9 mouse cellular contexts compared by ENCODE assay signal in genomic region chr7:80864831-80865230, GRCm38 (mm10). TPM values are rescaled to one million over a fixed set of nuclear protein-coding genes. Genes with fewer than 3 reads are reported as not detected.
DNase-seq lines count a peak whose midpoint lies in the region; ATAC-seq lines count a peak whose summit lies in the region.
"Had no signal": no experiment of that assay in that cellular context is flagged by ENCODE, and none has a peak within 500 bp of the region (broad histone marks: within the 10 kb centered on the region; RNA-seq: fewer than 3 reads in every experiment).

No protein-coding gene starts in this region.

- no peaks in the 10 kb centered on the region for H3K27me3 ChIP-seq in intestine, embryonic 16.5 days (replicated peaks; ENCODE audit: control insufficient read depth, insufficient read depth, low read length)
- H3K27me3 ChIP-seq in forebrain, embryonic 11.5 days (ENCODE audit: control insufficient read depth, insufficient read depth, low read length) = no peaks in the 10 kb centered on the region

- DNase-seq in heart, adult 11 months = peak; percentile 95
- DNase-seq in heart, postnatal 14 days = no peak
- DNase-seq in natural killer cell, adult 2 months (ENCODE audit: low spot score in 2 of 2) = peak; percentile 67 to 69
- DNase-seq in cerebellum, postnatal 10 days = no peak
- no peak for DNase-seq in forebrain, embryonic 11.5 days (ENCODE audit: low spot score)
- DNase-seq in adrenal gland, postnatal 4 days (ENCODE audit: low spot score in 2 of 2) = no peak
- DNase-seq: cerebellum, postnatal 36 days had no signal

- H3K4me2 ChIP-seq in intestine, embryonic 16.5 days (ENCODE audit: low read depth, low read length) = no peak overlapping the region
- H3K4me2 ChIP-seq in forebrain, embryonic 11.5 days (ENCODE audit: low read depth, low read length, severe bottlenecking) = no peak overlapping the region

- H3K9me3 ChIP-seq in intestine, embryonic 16.5 days (ENCODE audit: control insufficient read depth, low read length) = no peaks in the 10 kb centered on the region
- H3K9me3 ChIP-seq in forebrain, embryonic 11.5 days (ENCODE audit: control insufficient read depth, low read length) = no peaks in the 10 kb centered on the region

- no peak overlapping the region for H3K9ac ChIP-seq in intestine, embryonic 16.5 days (ENCODE audit: low read depth, low read length)
- no peak overlapping the region for H3K9ac ChIP-seq in forebrain, embryonic 11.5 days (ENCODE audit: low read length)

- peak; percentile 72 for ATAC-seq in CD4-positive, CD25-positive, alpha-beta regulatory T cell, adult 4 months
- no peak for ATAC-seq in intestine, embryonic 16.5 days
- no peak for ATAC-seq in forebrain, embryonic 11.5 days (replicated peaks; ENCODE audit: low FRiP score)

- peaks cover 13% of the 10 kb centered on the region for H3K36me3 ChIP-seq in intestine, embryonic 16.5 days (ENCODE audit: control insufficient read depth, insufficient read depth, low read length)
- peaks cover 8% of the 10 kb centered on the region; the same call in 1 of the 2 replicates for H3K36me3 ChIP-seq in forebrain, embryonic 11.5 days (ENCODE audit: control insufficient read depth, insufficient read depth, low read length)

- peaks cover 28% of the 10 kb centered on the region for H3K4me1 ChIP-seq in intestine, embryonic 16.5 days (ENCODE audit: control insufficient read depth, insufficient read depth, low read length)
- peaks cover 3% of the 10 kb centered on the region; the same call in 1 of the 2 replicates for H3K4me1 ChIP-seq in forebrain, embryonic 11.5 days (replicated peaks; ENCODE audit: control insufficient read depth, insufficient read depth, low read length)

- intact Hi-C loops in heart, postnatal 14 days (cut with DNase I) = loop anchor here (5.0 kb wide), 1 partner anchor 127 kb away; the partner anchor contains the start of gene Zfp592

- 66% methylated on average over 8 of the region's 8 CpGs for WGBS in intestine, embryonic 16.5 days
- 88% methylated on average over 8 of the region's 8 CpGs for WGBS in forebrain, embryonic 11.5 days

- no peak overlapping the region for H3K4me3 ChIP-seq in intestine, embryonic 16.5 days (ENCODE audit: low read length)
- H3K4me3 ChIP-seq in forebrain, embryonic 11.5 days (ENCODE audit: low read depth, low read length) = no peak overlapping the region

- H3K27ac ChIP-seq in intestine, embryonic 16.5 days (ENCODE audit: low read length) = peak overlapping the region; percentile 86
- no peak overlapping the region for H3K27ac ChIP-seq in forebrain, embryonic 11.5 days (ENCODE audit: low read depth, low read length)

RNA-seq across cellular contexts. Expression of gene Zscan2, which starts 4.1 kb away (rescaled TPM):
- total RNA-seq in heart, postnatal 14 days (2021) = 1 to 10 TPM; 5.2 to 7.0 TPM
- 1 to 10 TPM; 3.8 to 4.2 TPM for polyA plus RNA-seq in CD4-positive, CD25-positive, alpha-beta regulatory T cell, adult 4 months (2017; shearing (Covaris generic))
- polyA plus RNA-seq in intestine, embryonic 16.5 days (2015; fragmentation: Nextera tagmentation; extraction: Ambion mirVana) = 1.4 TPM in 2 replicates
- polyA plus RNA-seq in forebrain, embryonic 11.5 days (2014; fragmentation: Nextera tagmentation; extraction: Ambion mirVana) = 3.3 and 3.8 TPM in 2 replicates
- 10 to 100 TPM; 13.4 to 14.2 TPM for total RNA-seq in adrenal gland, postnatal 4 days (2021)

RNA-seq across cellular contexts. Expression of gene Wdr73, which starts 36.2 kb away (rescaled TPM):
- total RNA-seq in heart, postnatal 14 days (2021) = 1 to 10 TPM; 6.3 to 7.6 TPM
- 10 to 100 TPM; 20.6 to 33.8 TPM for polyA plus RNA-seq in CD4-positive, CD25-positive, alpha-beta regulatory T cell, adult 4 months (2017; shearing (Covaris generic))
- polyA plus RNA-seq in intestine, embryonic 16.5 days (2015; fragmentation: Nextera tagmentation; extraction: Ambion mirVana) = 27.8 and 33.4 TPM in 2 replicates
- polyA plus RNA-seq in forebrain, embryonic 11.5 days (2014; fragmentation: Nextera tagmentation; extraction: Ambion mirVana) = 40.5 and 41.6 TPM in 2 replicates
- total RNA-seq in adrenal gland, postnatal 4 days (2021) = 10 to 100 TPM; 27.9 to 29.8 TPM

RNA-seq across cellular contexts. Expression of gene Iqgap1, which starts 39.1 kb away (rescaled TPM):
- total RNA-seq in heart, postnatal 14 days (2021) = 10 to 100 TPM; 60.2 to 61.0 TPM
- polyA plus RNA-seq in CD4-positive, CD25-positive, alpha-beta regulatory T cell, adult 4 months (2017; shearing (Covaris generic)) = 100 to 1,000 TPM; 187 to 284 TPM
- 64.3 and 66.2 TPM in 2 replicates for polyA plus RNA-seq in intestine, embryonic 16.5 days (2015; fragmentation: Nextera tagmentation; extraction: Ambion mirVana)
- 28.0 and 29.1 TPM in 2 replicates for polyA plus RNA-seq in forebrain, embryonic 11.5 days (2014; fragmentation: Nextera tagmentation; extraction: Ambion mirVana)
- 100 to 1,000 TPM in 1 of 2 experiments, 10 to 100 TPM in 1; 92.0 to 107 TPM for total RNA-seq in adrenal gland, postnatal 4 days (2021)

RNA-seq across cellular contexts. Expression of gene Nmb, which starts 40.0 kb away (rescaled TPM):
- 1 to 10 TPM; 5.8 to 8.2 TPM for total RNA-seq in heart, postnatal 14 days (2021)
- 10 to 100 TPM; 79.7 to 81.7 TPM for polyA plus RNA-seq in CD4-positive, CD25-positive, alpha-beta regulatory T cell, adult 4 months (2017; shearing (Covaris generic))
- polyA plus RNA-seq in intestine, embryonic 16.5 days (2015; fragmentation: Nextera tagmentation; extraction: Ambion mirVana) = 3.9 and 4.1 TPM in 2 replicates
- 7.3 and 8.6 TPM in 2 replicates for polyA plus RNA-seq in forebrain, embryonic 11.5 days (2014; fragmentation: Nextera tagmentation; extraction: Ambion mirVana)
- 1 to 10 TPM; 4.2 to 5.6 TPM for total RNA-seq in adrenal gland, postnatal 4 days (2021)

Comparison
In these comparisons a context has a peak if more than half of its experiments do, and no peak if none do; other contexts are left out.
1. DNase-seq: peak in heart, adult 11 months (single experiment) and natural killer cell, adult 2 months (2 of 2); none in heart, postnatal 14 days (0 of 2), cerebellum, postnatal 10 days (0 of 2), forebrain, embryonic 11.5 days (single experiment) and adrenal gland, postnatal 4 days (0 of 2).